Mouse (Mus musculus) midbrain, embryonic 11.5 days (tissue): Measurements from ENCODE around the gene Esyt2. TPM values are rescaled to one million over a fixed set of nuclear protein-coding genes. Genes with fewer than 3 reads are reported as not detected.

ENCODE experiments used
- ATAC-seq: fragments of 200-750 bp; cut with Nextera tagmentation; 2 replicates; pipeline ENCODE4 v1.8.0; 2017; ENCODE audit warnings: moderate TSS enrichment, moderate library complexity; ENCODE audit not compliant: low FRiP score
- DNase-seq: peaks from one replicate; pipeline ENCODE4 v3.0.0; 2015; ENCODE audit warnings: low spot score; ENCODE audit errors: missing footprints
- H3K27ac ChIP-seq: fragments of 300-500 bp; sonication (generic); 2 replicates; pipeline ENCODE4 v1.5.1; 2014; ENCODE audit warnings: low read depth, low read length
- H3K27me3 ChIP-seq: fragments of 300-500 bp; sonication (generic); 2 replicates; pipeline ENCODE4 v1.6.1; 2014; ENCODE audit warnings: mild to moderate bottlenecking, low read length, moderate library complexity, mixed read lengths; ENCODE audit not compliant: control insufficient read depth, insufficient read depth
- H3K36me3 ChIP-seq: fragments of 300-500 bp; sonication (generic); 2 replicates; pipeline ENCODE4 v1.6.1; 2014; ENCODE audit warnings: mild to moderate bottlenecking, low read length, moderate library complexity, mixed read lengths; ENCODE audit not compliant: control insufficient read depth, insufficient read depth
- H3K4me1 ChIP-seq: fragments of 300-500 bp; sonication (generic); 2 replicates; pipeline ENCODE4 v1.6.1; 2014; ENCODE audit warnings: low read length; ENCODE audit not compliant: control insufficient read depth, insufficient read depth
- H3K4me2 ChIP-seq: fragments of 300-500 bp; sonication (generic); 2 replicates; pipeline ENCODE4 v1.6.1; 2014; ENCODE audit warnings: mild to moderate bottlenecking, moderate library complexity
- H3K4me3 ChIP-seq: fragments of 300-500 bp; sonication (generic); 2 replicates; pipeline ENCODE4 v1.5.1; 2014; ENCODE audit warnings: low read depth, low read length
- H3K9ac ChIP-seq: fragments of 300-500 bp; sonication (generic); 2 replicates; pipeline ENCODE4 v1.6.1; 2014; ENCODE audit warnings: low read length
- H3K9me3 ChIP-seq: fragments of 300-500 bp; sonication (generic); 2 replicates; pipeline ENCODE4 v1.6.1; 2016; ENCODE audit warnings: low read length; ENCODE audit not compliant: control insufficient read depth
- WGBS: fragments of 180-500 bp; shearing (Covaris S2); extraction: QIAGEN DNeasy Blood & Tissue Kit; methylation state at CpG from one replicate; pipeline ENCODE4 v1.1.7; 2014; 5-methylcytosine and 5-hydroxymethylcytosine counted together
- polyA plus RNA-seq: library from polyadenylated mRNA; unstranded; fragments of >200 nt; fragmentation: Nextera tagmentation; extraction: Ambion mirVana; gene quantifications from 2 replicates; pipeline ENCODE4 v1.2.1, GENCODE M21; 2014

Gene Esyt2
- polyA plus RNA-seq, 1 experiment from 2014 or later = 17.8 TPM

GRCm38 (mm10) chr12:116255636-116256035, 25.4 kb upstream of the Esyt2 start:
- WGBS = 91% methylated on average over 11 of the region's 11 CpGs
- no peak for DNase-seq

DNA sequence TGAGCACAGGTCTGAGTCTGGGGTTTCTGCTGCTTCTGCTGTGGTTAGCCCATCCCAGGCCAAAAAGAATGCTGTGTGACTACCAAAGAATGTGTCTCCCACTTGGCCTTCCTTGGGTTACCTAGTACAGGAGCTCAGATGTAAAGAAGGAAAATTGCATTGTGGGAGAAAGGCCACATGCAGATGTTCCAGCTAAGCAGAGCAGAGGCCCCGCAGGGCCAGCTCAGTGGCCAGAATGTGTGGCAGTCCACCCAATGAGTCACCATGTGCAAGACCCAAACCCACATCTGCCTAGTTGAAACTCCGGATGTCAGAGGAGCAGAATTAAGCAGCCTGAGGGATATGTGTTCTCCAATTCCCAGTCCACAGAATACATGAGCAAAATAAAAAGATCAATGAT, 22.7 kb upstream of the Esyt2 start:
- Histone ChIP-seq H3K27me3 (no peaks in the 10 kb centered on the region), H3K4me3 (no peak overlapping the region), H3K4me1 (peaks cover 3% of the 10 kb centered on the region; the same call in 1 of the 2 replicates), H3K9ac (no peak overlapping the region), H3K36me3 (no peaks in the 10 kb centered on the region), H3K4me2 (no peak overlapping the region), H3K9me3 (no peaks in the 10 kb centered on the region), H3K27ac (no peak overlapping the region)
- DNase-seq (no peak), ATAC-seq (no peak)
- 82% methylated on average over 2 of the region's 2 CpGs for WGBS

More at GRCm38 (mm10) chr12:116255636-116256035, 25.4 kb upstream of the Esyt2 start:
- H3K27ac ChIP-seq = no peak overlapping the region
- no peaks in the 10 kb centered on the region for H3K4me1 ChIP-seq
- no peak overlapping the region for H3K9ac ChIP-seq
- H3K4me2 ChIP-seq = no peak overlapping the region
- H3K4me3 ChIP-seq = no peak overlapping the region
- no peak for ATAC-seq
- H3K27me3 ChIP-seq = no peaks in the 10 kb centered on the region
- H3K36me3 ChIP-seq = no peaks in the 10 kb centered on the region
- no peaks in the 10 kb centered on the region for H3K9me3 ChIP-seq

GRCm38 (mm10) chr12:116262555-116263341, 18.2 kb upstream of the Esyt2 start, which contains the start of gene Wdr60:
Gene Wdr60 (minus strand): TSS chr12:116263022.
- Histone ChIP-seq H3K27me3 (no peaks in the 10 kb centered on the region), H3K36me3 (no peaks in the 10 kb centered on the region), H3K9me3 (no peaks in the 10 kb centered on the region), H3K9ac (peak within 1 kb of the TSS; percentile 82), H3K4me3 (peak within 1 kb of the TSS; percentile 53), H3K4me2 (peak within 1 kb of the TSS; percentile 81), H3K4me1 (peaks cover 3% of the 10 kb centered on the region; the same call in 1 of the 2 replicates), H3K27ac (peak within 1 kb of the TSS; percentile 56; the same call in 1 of the 2 replicates)
- DNase-seq (peak; percentile 98), ATAC-seq (peak; percentile 100)
- 4% methylated on average over 47 of the region's 47 CpGs for WGBS

GRCm38 (mm10) chr12:116264756-116265155, 16.2 kb upstream of the Esyt2 start:
- DNase-seq (no peak), ATAC-seq (no peak)
- WGBS = 98% methylated on average over 2 of the region's 2 CpGs
- Histone ChIP-seq H3K27me3 (no peaks in the 10 kb centered on the region), H3K4me2 (no peak overlapping the region), H3K27ac (no peak overlapping the region), H3K9me3 (no peaks in the 10 kb centered on the region), H3K9ac (no peak overlapping the region), H3K36me3 (no peaks in the 10 kb centered on the region), H3K4me3 (no peak overlapping the region), H3K4me1 (peaks cover 3% of the 10 kb centered on the region; the same call in 1 of the 2 replicates)

GRCm38 (mm10) chr12:116265275-116265674, 15.7 kb upstream of the Esyt2 start:
- Histone ChIP-seq H3K9ac (no peak overlapping the region), H3K36me3 (no peaks in the 10 kb centered on the region), H3K9me3 (no peaks in the 10 kb centered on the region), H3K4me3 (no peak overlapping the region), H3K4me1 (peaks cover 3% of the 10 kb centered on the region; the same call in 1 of the 2 replicates), H3K27me3 (no peaks in the 10 kb centered on the region), H3K27ac (no peak overlapping the region), H3K4me2 (no peak overlapping the region)
- ATAC-seq = no peak
- no peak for DNase-seq
- WGBS = 78% methylated on average over 2 of the region's 2 CpGs

DNA sequence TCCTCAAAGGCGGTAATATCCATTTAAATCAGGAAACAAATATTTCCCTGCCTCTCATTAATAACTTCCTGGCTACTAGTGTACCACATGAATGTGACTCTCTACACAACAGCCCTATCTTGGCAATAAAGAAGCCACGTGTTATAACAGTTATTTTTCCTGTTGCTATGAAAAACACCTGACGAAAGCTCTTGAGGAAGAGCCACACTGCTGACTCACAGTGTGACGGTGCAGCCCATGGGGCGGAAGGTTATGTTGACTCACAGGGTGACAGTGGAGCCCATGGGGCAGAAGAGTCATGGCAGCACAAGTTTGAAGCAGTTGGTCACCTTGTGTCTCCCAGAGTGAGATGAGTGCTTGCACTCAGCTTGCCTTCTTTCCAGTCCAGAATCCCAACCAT, 11.5 kb upstream of the Esyt2 start:
- H3K9me3 ChIP-seq = no peaks in the 10 kb centered on the region
- no peaks in the 10 kb centered on the region for H3K4me1 ChIP-seq
- ATAC-seq = no peak
- no peak overlapping the region for H3K27ac ChIP-seq
- H3K4me2 ChIP-seq = no peak overlapping the region
- no peak for DNase-seq
- H3K4me3 ChIP-seq = no peak overlapping the region
- no peaks in the 10 kb centered on the region for H3K27me3 ChIP-seq
- WGBS = 89% methylated on average over 5 of the region's 5 CpGs
- H3K36me3 ChIP-seq = no peaks in the 10 kb centered on the region
- no peak overlapping the region for H3K9ac ChIP-seq

DNA sequence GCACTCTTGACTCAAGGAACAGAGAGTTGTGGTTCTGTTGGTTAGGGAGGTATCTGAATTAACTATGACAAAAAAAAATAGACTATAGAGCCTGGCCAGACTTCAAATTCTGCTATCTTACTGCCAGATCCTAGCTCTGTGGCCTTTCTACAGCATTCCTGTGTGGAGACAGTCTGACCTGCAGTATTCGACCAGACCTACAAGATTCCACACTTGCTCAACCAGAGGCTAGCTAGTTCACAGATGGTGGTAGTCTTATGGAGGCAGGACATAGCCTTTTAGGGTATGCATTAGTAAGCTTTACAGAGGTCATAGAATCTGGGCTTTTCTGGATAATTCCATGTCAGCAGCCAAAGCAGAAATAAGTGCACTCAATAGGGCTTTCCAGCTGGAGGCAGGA, 10.5 kb upstream of the Esyt2 start:
- Histone ChIP-seq H3K36me3 (no peaks in the 10 kb centered on the region), H3K9ac (no peak overlapping the region), H3K27ac (no peak overlapping the region), H3K4me2 (no peak overlapping the region), H3K27me3 (no peaks in the 10 kb centered on the region), H3K4me1 (no peaks in the 10 kb centered on the region), H3K9me3 (no peaks in the 10 kb centered on the region), H3K4me3 (no peak overlapping the region)
- ATAC-seq = no peak
- WGBS = 64% methylated on average over 1 of the region's 1 CpGs
- no peak for DNase-seq

GRCm38 (mm10) chr12:116271071-116271470, 9.9 kb upstream of the Esyt2 start:
- no peak for DNase-seq
- no peaks in the 10 kb centered on the region for H3K27me3 ChIP-seq
- H3K9ac ChIP-seq = no peak overlapping the region
- no peak for ATAC-seq
- no peak overlapping the region for H3K4me2 ChIP-seq
- no peaks in the 10 kb centered on the region for H3K9me3 ChIP-seq
- H3K27ac ChIP-seq = no peak overlapping the region
- WGBS = 94% methylated on average over 2 of the region's 2 CpGs
- H3K4me1 ChIP-seq = no peaks in the 10 kb centered on the region
- H3K4me3 ChIP-seq = no peak overlapping the region
- no peaks in the 10 kb centered on the region for H3K36me3 ChIP-seq

GRCm38 (mm10) chr12:116273733-116274132, 7.3 kb upstream of the Esyt2 start:
- WGBS = 57% methylated on average over 1 of the region's 1 CpGs
- Histone ChIP-seq H3K4me3 (no peak overlapping the region), H3K36me3 (no peaks in the 10 kb centered on the region), H3K9me3 (no peaks in the 10 kb centered on the region), H3K4me2 (no peak overlapping the region), H3K9ac (no peak overlapping the region), H3K27ac (no peak overlapping the region), H3K27me3 (no peaks in the 10 kb centered on the region), H3K4me1 (no peaks in the 10 kb centered on the region)
- DNase-seq (no peak), ATAC-seq (no peak)
